Mouse (Mus musculus): ENCODE measurements around the gene Optn.

GRCm38 (mm10) chr2:5041854-5042253 is 22.0 kb downstream of the Optn start:
- TF ChIP-seq POLR2A (IDR thresholded peaks at IDR 0.05; ENCODE audit: borderline replicate concordance, extremely low read depth, low read depth, low read length) (no peak), CTCF (IDR thresholded peaks at IDR 0.05; ENCODE audit: insufficient read depth, low read length) (no peak)
